Mouse (Mus musculus) hindbrain, postnatal 0 days (tissue): ENCODE results near the gene Fam167b. TPM values are rescaled to one million over a fixed set of nuclear protein-coding genes. Genes with fewer than 3 reads are reported as not detected.

Experiments
- ATAC-seq: fragments of 200-750 bp; cut with Nextera tagmentation; 2 replicates; pipeline ENCODE4 v1.8.0; 2017; ENCODE audit warnings: mild to moderate bottlenecking, moderate TSS enrichment, moderate library complexity
- DNase-seq: peaks from one replicate; pipeline ENCODE4 v3.0.0-alpha.2; 2015; ENCODE audit warnings: low spot score
- H3K27ac ChIP-seq: fragments of 300-500 bp; sonication (generic); 2 replicates; pipeline ENCODE4 v1.5.1; 2014; ENCODE audit warnings: mild to moderate bottlenecking
- H3K27me3 ChIP-seq: fragments of 300-500 bp; sonication (generic); 2 replicates; pipeline ENCODE4 v1.6.1; 2014; ENCODE audit warnings: low read length, mixed read lengths; ENCODE audit not compliant: insufficient read depth
- H3K36me3 ChIP-seq: fragments of 300-500 bp; sonication (generic); 2 replicates; pipeline ENCODE4 v1.6.1; 2014; ENCODE audit warnings: low read length, mixed read lengths; ENCODE audit not compliant: insufficient read depth
- H3K4me1 ChIP-seq: fragments of 300-500 bp; sonication (generic); 2 replicates; pipeline ENCODE4 v1.6.1; 2014; ENCODE audit warnings: antibody characterized with exemption, low read length, mixed read lengths; ENCODE audit not compliant: insufficient read depth
- H3K4me2 ChIP-seq: fragments of 300-500 bp; sonication (generic); 2 replicates; pipeline ENCODE4 v1.6.1; 2014; ENCODE audit warnings: low read depth, mild to moderate bottlenecking, low read length, moderate library complexity, mixed read lengths
- H3K4me3 ChIP-seq: fragments of 300-500 bp; sonication (generic); 2 replicates; pipeline ENCODE4 v1.5.1; 2014; ENCODE audit warnings: low read length
- H3K9ac ChIP-seq: fragments of 300-500 bp; sonication (generic); replicated peaks from 2 replicates; pipeline ENCODE4 v1.6.1; 2014; ENCODE audit warnings: mild to moderate bottlenecking, low read length, moderate library complexity, mixed read lengths
- H3K9me3 ChIP-seq: fragments of 300-500 bp; sonication (generic); 2 replicates; pipeline ENCODE4 v1.6.1; 2016; ENCODE audit warnings: low read length, mixed read lengths
- CTCF ChIP-seq: IDR thresholded peaks from 2 replicates; pipeline ENCODE4 v1.5.1; 2016; ENCODE audit warnings: antibody characterized with exemption, control low read depth, low read depth
- WGBS: fragments of 180-500 bp; shearing (Covaris S2); extraction: QIAGEN DNeasy Blood & Tissue Kit; methylation state at CpG from one replicate; pipeline ENCODE4 v1.1.7; 2014; 5-methylcytosine and 5-hydroxymethylcytosine counted together
- polyA plus RNA-seq: library from polyadenylated mRNA; unstranded; fragments of >200 nt; fragmentation: Nextera tagmentation; extraction: Ambion mirVana; gene quantifications from 2 replicates; pipeline ENCODE4 v1.2.1, GENCODE M21; 2015
- total RNA-seq: library from RNA; depleted of rRNA; stranded (reverse); fragments of >200 nt; gene quantifications from 2 replicates; pipeline ENCODE4 v1.2.3, GENCODE M21; 2014

The Fam167b gene
- total and polyA plus RNA-seq, 2 experiments from 2014 or later: 0.48 TPM; not detected in 1

- Histone ChIP-seq H3K36me3 (peaks cover 15% of the 10 kb centered on the region), H3K27ac (peak overlapping the region; percentile 98), H3K9ac (peak overlapping the region; percentile 79), H3K9me3 (no peaks in the 10 kb centered on the region), H3K4me1 (peaks cover 40% of the 10 kb centered on the region), H3K4me2 (peak overlapping the region; percentile 89), H3K27me3 (no peaks in the 10 kb centered on the region), H3K4me3 (peak overlapping the region; percentile 55)
- DNase-seq (no peak), ATAC-seq (no peak)
- no peak for TF ChIP-seq CTCF
- WGBS: 18% methylated on average over 8 of the region's 8 CpGs
These were observed 44.6 kb upstream of the Fam167b start for GRCm38 (mm10) chr4:129622803-129623535.

DNA sequence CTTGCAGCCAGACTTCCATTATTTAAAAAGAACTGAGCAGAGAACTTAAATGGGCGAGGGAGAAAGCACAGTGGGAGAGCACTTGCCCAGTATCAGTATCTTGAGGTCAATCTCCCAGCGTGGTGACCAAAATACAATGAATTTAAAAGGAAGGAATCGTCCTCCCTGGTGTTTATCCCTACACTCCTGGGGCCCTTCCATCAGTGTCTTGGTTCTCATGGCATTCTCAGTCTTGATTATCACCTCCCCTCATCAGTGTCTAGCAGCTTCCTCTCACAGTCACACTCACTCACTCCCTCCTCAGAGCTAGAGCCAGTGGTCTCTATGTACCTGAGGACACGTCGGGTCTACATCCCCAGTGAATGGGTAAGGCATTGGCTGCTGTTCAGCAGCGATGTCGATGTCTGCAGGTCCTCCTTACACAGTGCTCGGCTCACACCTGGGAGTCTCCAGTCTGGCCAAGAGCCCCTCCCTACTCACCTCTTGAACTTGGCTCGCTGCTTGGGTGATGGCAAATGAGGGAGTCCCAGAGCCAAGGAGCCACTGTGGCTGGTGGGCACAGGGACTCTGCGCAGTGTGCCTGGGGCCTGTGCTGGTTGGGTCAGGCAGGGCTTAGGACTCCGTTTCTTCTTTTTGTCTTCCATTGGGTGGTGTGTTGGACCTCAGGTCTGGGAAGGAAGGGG lies 43.9 kb upstream of the Fam167b start:
- no peaks in the 10 kb centered on the region for H3K9me3 ChIP-seq
- peaks cover 40% of the 10 kb centered on the region for H3K4me1 ChIP-seq

DNA sequence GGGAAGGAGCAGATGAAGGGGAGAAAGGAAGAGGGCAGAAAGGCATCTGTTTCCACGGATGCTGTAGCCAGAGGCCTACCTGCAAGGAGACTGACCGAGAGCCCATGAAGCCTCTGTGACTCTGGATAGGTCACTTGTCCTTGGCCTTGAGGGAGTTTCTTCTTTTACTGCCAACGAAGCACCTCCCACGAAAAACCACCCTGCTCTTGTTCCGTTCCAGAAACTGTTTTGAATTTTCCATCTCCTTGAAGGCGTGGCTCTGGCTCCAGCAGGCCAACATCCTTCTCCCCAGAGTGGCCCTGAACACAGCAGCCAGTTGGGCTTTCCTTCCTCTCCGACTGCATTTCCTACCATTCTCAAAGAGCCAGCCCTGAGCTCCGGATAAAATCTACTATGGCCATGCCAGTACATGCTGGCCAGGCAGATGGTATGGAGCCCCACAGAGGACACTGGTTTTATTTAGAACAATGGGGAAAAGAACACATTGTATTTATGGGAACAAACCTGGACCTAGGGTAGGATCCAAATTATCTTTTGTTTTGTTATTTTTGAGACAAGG lies 43.0 kb upstream of the Fam167b start:
- 82% methylated on average over 8 of the region's 8 CpGs for WGBS
- Histone ChIP-seq H3K9me3 (no peaks in the 10 kb centered on the region), H3K4me2 (peak overlapping the region; percentile 23; the same call in 1 of the 2 replicates), H3K9ac (0 out of 2 replicates have a peak overlapping the region, but pooled peaks have one; percentile 30), H3K4me3 (no peak overlapping the region), H3K36me3 (peaks cover 2% of the 10 kb centered on the region), H3K27ac (no peak overlapping the region; the same call in 1 of the 2 replicates), H3K27me3 (no peaks in the 10 kb centered on the region), H3K4me1 (peaks cover 40% of the 10 kb centered on the region)
- no peak for ATAC-seq
- no peak for TF ChIP-seq CTCF
- no peak for DNase-seq

More for the DNA sequence above, 43.9 kb upstream of the Fam167b start:
- Histone ChIP-seq H3K4me3 (peak overlapping the region; percentile 55), H3K36me3 (peaks cover 11% of the 10 kb centered on the region), H3K4me2 (peak overlapping the region; percentile 89), H3K9ac (peak overlapping the region; percentile 79), H3K27me3 (no peaks in the 10 kb centered on the region), H3K27ac (peak overlapping the region; percentile 98; the same call in 1 of the 2 replicates)
- DNase-seq: no peak
- 74% methylated on average over 11 of the region's 11 CpGs for WGBS
- TF ChIP-seq CTCF: no peak
- ATAC-seq: no peak

DNA sequence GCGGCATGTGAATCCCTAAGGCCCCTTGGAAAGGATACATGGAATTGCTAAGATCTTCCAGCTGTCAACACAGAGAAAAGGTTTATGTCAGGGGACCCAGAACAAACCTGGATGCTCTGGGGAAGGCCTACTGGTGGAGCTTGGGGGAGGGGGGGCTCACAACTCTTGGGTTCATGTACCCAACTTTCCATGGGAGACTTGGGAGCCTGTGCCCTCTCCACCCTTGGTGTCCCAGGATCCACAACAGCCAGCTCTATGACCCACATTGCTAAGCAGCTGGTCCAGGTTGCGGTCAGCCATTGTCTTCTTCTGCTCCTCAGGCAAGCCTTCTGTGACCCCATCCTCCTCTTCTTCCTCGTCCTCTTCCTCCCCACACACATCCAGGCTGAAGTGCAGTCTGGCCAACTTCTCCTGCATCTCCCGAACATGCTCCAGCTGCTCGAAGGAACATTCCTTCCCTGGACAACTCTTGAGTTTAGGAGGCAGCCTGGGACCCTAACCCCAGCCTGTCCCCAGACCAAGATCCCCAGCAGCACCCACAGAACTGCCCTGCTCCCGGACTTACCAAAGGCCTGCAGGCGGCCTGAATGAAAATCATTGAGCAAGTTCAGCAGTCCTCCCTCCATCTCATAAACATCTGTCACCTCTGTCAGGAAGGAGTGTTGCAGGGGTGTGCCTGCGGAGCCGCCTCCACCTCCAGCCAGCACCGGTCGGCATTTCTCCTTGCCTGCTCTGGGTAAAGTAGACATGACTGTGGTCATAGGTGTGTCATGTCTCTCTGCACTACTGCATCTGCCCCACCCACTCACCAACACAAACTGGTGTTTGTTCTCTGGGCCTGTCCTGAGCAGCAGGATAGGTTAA lies 42.3 kb upstream of the Fam167b start:
- Histone ChIP-seq H3K9ac (0 out of 2 replicates have a peak overlapping the region, but pooled peaks have one; percentile 30), H3K36me3 (no peaks in the 10 kb centered on the region), H3K9me3 (no peaks in the 10 kb centered on the region), H3K27me3 (no peaks in the 10 kb centered on the region), H3K4me3 (no peak overlapping the region), H3K4me1 (peaks cover 39% of the 10 kb centered on the region), H3K4me2 (peak overlapping the region; percentile 23; the same call in 1 of the 2 replicates), H3K27ac (no peak overlapping the region; the same call in 1 of the 2 replicates)
- 92% methylated on average over 11 of the region's 11 CpGs for WGBS
- no peak for DNase-seq
- no peak for TF ChIP-seq CTCF
- ATAC-seq: no peak

GRCm38 (mm10) chr4:129618786-129619691 lies 40.7 kb upstream of the Fam167b start, which contains the start of gene Iqcc:
Iqcc (minus strand) TSS chr4:129619099.
- peak within 1 kb of the TSS; percentile 82 for H3K9ac ChIP-seq
- H3K9me3 ChIP-seq: no peaks in the 10 kb centered on the region
- no peaks in the 10 kb centered on the region for H3K27me3 ChIP-seq
- WGBS: 5% methylated on average over 43 of the region's 44 CpGs
- H3K4me1 ChIP-seq: peaks cover 27% of the 10 kb centered on the region
- peak within 1 kb of the TSS; percentile 57 for H3K4me3 ChIP-seq
- H3K27ac ChIP-seq: peak within 1 kb of the TSS; percentile 93
- peak; percentile 56 for TF ChIP-seq CTCF
- peak; percentile 92 for ATAC-seq
- H3K4me2 ChIP-seq: peak within 1 kb of the TSS; percentile 92
- peak; percentile 98 for DNase-seq
- no peaks in the 10 kb centered on the region for H3K36me3 ChIP-seq
